Mouse (Mus musculus) CD4-positive helper T cell, adult 2 months (primary cell): Measurements from ENCODE around the gene Irak2.

Experiments
- DNase-seq: peaks from one replicate; pipeline ENCODE4 v3.0.0-alpha.2; 2012; ENCODE audit warnings: low read depth, missing footprints, low spot score

The Irak2 gene

GRCm38 (mm10) chr6:113638302-113639040 lies at the start of gene Irak2:
Gene Irak2 (plus strand): TSS chr6:113638467.
- peak; percentile 92 for DNase-seq

- DNase-seq, result no peak
Observed at GRCm38 (mm10) chr6:113592637-113593036, 45.6 kb upstream of the Irak2 start.

- DNase-seq, result no peak
Observed at GRCm38 (mm10) chr6:113597945-113598344, 40.3 kb upstream of the Irak2 start.

- DNase-seq, result no peak
Observed at GRCm38 (mm10) chr6:113599833-113600232, 38.4 kb upstream of the Irak2 start.

GRCm38 (mm10) chr6:113600543-113601139 lies 37.6 kb upstream of the Irak2 start, which contains the start of gene Fancd2os:
Gene Fancd2os (minus strand): TSS chr6:113600715.
- no peak for DNase-seq

- DNase-seq, result no peak
Observed at GRCm38 (mm10) chr6:113602821-113603220, 35.4 kb upstream of the Irak2 start.

- DNase-seq, result no peak
Observed at GRCm38 (mm10) chr6:113603993-113604392, 34.3 kb upstream of the Irak2 start.

- DNase-seq, result peak; percentile 92
Observed at GRCm38 (mm10) chr6:113604432-113605223, 33.6 kb upstream of the Irak2 start, which contains the start of gene Brk1. Gene Brk1 (plus strand): TSS chr6:113604772.

GRCm38 (mm10) chr6:113605224-113605545 lies 33.1 kb upstream of the Irak2 start:
- no peak for DNase-seq

GRCm38 (mm10) chr6:113608871-113609270 lies 29.4 kb upstream of the Irak2 start:
- DNase-seq, result no peak

- DNase-seq, result no peak
Observed at GRCm38 (mm10) chr6:113609293-113609692, 29.0 kb upstream of the Irak2 start.

GRCm38 (mm10) chr6:113612258-113612969 lies 25.9 kb upstream of the Irak2 start:
- no peak for DNase-seq

- DNase-seq, result no peak
Observed at GRCm38 (mm10) chr6:113614152-113614551, 24.1 kb upstream of the Irak2 start.

GRCm38 (mm10) chr6:113614997-113615396 lies 23.3 kb upstream of the Irak2 start:
- DNase-seq, result no peak

- no peak for DNase-seq
Observed at GRCm38 (mm10) chr6:113615489-113615888, 22.8 kb upstream of the Irak2 start.

- no peak for DNase-seq
Observed at GRCm38 (mm10) chr6:113623386-113623785, 14.9 kb upstream of the Irak2 start.

GRCm38 (mm10) chr6:113623941-113624751 lies 14.1 kb upstream of the Irak2 start, which contains the start of gene Vhl:
Gene Vhl (plus strand): TSS chr6:113623959.
- peak; percentile 87 for DNase-seq

GRCm38 (mm10) chr6:113624989-113625770 lies 13.1 kb upstream of the Irak2 start:
- no peak for DNase-seq

- no peak for DNase-seq
Observed at GRCm38 (mm10) chr6:113630322-113630721, 7.9 kb upstream of the Irak2 start.

GRCm38 (mm10) chr6:113632863-113633262 lies 5.4 kb upstream of the Irak2 start:
- no peak for DNase-seq
